Mouse (Mus musculus) lung, adult 2 months (tissue): ENCODE data around the gene Sun2.

ENCODE experiments used
- CTCF ChIP-seq: fragments of 200-500 bp; IDR thresholded peaks from 2 replicates; pipeline ENCODE4 v1.5.1; 2011; ENCODE audit warnings: mild to moderate bottlenecking, low read length, control low read depth; ENCODE audit not compliant: insufficient read depth
- POLR2A ChIP-seq: fragments of 200-500 bp; IDR thresholded peaks from 2 replicates; pipeline ENCODE4 v1.6.1; 2011; ENCODE audit warnings: low read depth, mild to moderate bottlenecking, control low read depth, low read length, borderline replicate concordance; ENCODE audit errors: extremely low read depth

DNA sequence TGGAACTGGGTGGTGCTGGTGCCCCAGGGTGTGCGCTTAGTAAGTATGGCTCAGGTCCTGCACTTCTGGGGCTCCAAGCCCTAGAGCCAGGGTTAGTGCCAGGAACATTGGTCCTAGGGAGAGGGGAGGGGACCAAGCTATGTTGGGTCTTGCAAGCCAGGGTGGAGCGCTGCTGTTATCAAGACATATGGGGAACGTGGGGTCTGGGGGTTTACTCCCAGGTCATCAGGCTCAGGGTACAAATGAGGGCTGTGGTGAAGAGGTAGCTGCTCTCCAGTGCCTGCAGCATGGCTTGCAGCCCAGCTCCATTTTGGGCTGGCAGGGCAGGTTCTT, 11.1 kb upstream of the Sun2 start:
- no peak for TF ChIP-seq CTCF
- no peak for TF ChIP-seq POLR2A
